Mouse (Mus musculus) thymus, adult 2 months (tissue): ENCODE measurements at regions not wholly inside any gene's neighbourhood (a gene's known extent, or its start where the extent isn't known, plus 50 kb on each side); places are given as distances from the start of the nearest gene placed in this dataset.

Experiments used
- DNase-seq: peaks from one replicate; pipeline ENCODE4 v3.0.0; 2021
- H3K27ac ChIP-seq: fragments of 200-500 bp; 2 replicates; pipeline ENCODE4 v1.5.1; 2012; ENCODE audit warnings: low read length, control low read depth; ENCODE audit not compliant: control insufficient read depth, insufficient read depth
- H3K27me3 ChIP-seq: fragments of 200-500 bp; 2 replicates; pipeline ENCODE4 v1.6.1; 2012; ENCODE audit warnings: mild to moderate bottlenecking, low read length, moderate library complexity, mixed read lengths; ENCODE audit not compliant: control insufficient read depth, insufficient read depth
- H3K36me3 ChIP-seq: fragments of 200-500 bp; 2 replicates; pipeline ENCODE4 v1.6.1; 2012; ENCODE audit warnings: mild to moderate bottlenecking, low read length, moderate library complexity; ENCODE audit not compliant: control insufficient read depth, insufficient read depth
- H3K4me1 ChIP-seq: fragments of 200-500 bp; replicated peaks from 2 replicates; pipeline ENCODE4 v1.6.1; 2012; ENCODE audit warnings: low read length; ENCODE audit not compliant: control insufficient read depth, insufficient read depth
- H3K4me3 ChIP-seq: fragments of 200-500 bp; 2 replicates; pipeline ENCODE4 v1.5.1; 2012; ENCODE audit warnings: mild to moderate bottlenecking, low read length, control low read depth, moderate library complexity; ENCODE audit not compliant: control insufficient read depth, insufficient read depth
- CTCF ChIP-seq: fragments of 200-500 bp; IDR thresholded peaks from 2 replicates; pipeline ENCODE4 v1.5.1; 2012; ENCODE audit warnings: mild to moderate bottlenecking, control low read depth, low read length, moderate library complexity, borderline replicate concordance; ENCODE audit not compliant: control insufficient read depth, poor library complexity, insufficient read depth; ENCODE audit errors: extremely low read depth
- POLR2A ChIP-seq: fragments of 200-500 bp; IDR thresholded peaks from 2 replicates; pipeline ENCODE4 v1.6.1; 2012; ENCODE audit warnings: mild to moderate bottlenecking, low read length, control low read depth, moderate library complexity; ENCODE audit not compliant: control insufficient read depth, poor library complexity, insufficient read depth; ENCODE audit errors: extremely low read depth
- WGBS: fragments of 180-500 bp; shearing (Covaris S2); methylation state at CpG from one replicate; pipeline ENCODE4 v1.1.7; 2018; 5-methylcytosine and 5-hydroxymethylcytosine counted together

DNA sequence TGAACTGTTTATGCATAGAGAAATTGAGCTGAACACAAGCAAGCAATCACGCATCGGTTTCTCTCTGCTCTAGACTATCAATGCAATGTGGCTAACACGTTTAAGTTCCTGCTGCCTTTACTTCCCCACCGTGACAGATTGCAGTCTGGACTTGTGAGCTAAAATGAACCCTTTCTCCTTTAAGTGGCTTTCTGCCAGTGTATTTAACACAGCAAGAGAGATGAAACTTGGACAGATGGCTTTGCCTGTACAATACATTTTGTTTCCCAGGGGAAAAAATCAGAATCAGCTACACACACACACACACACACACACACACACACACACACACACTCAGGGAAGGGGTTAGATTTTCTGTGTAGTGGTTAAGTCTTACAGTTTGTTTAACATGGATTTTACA is 206.8 kb downstream of the Sp3 start:
- no peak for DNase-seq
- H3K4me1 ChIP-seq: no peaks in the 10 kb centered on the region
- H3K27ac ChIP-seq: no peak overlapping the region
- no peaks in the 10 kb centered on the region for H3K27me3 ChIP-seq
- H3K36me3 ChIP-seq: no peaks in the 10 kb centered on the region
- no peak for TF ChIP-seq CTCF
- TF ChIP-seq POLR2A: no peak
- H3K4me3 ChIP-seq: no peak overlapping the region
- 96% methylated on average over 4 of the region's 4 CpGs for WGBS

DNA sequence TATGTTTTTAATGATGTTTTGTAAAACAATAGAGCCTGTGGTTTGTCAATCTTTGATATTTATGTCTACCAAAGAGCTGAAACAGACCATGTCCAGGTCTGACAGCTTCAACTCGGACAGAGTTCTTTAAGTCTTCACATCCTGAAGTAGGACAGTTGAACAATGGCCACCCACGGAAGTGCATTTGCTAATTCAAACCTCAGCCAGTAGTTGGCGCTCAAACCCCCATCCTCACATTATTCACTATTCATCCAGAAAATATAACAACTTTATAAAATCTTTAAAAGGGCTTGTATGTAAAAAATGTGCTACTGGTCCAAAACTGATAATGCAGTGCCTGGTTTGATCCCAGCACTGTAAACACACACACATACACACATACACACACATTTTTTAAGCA is 202.9 kb downstream of the Sp3 start:
- WGBS: 57% methylated on average over 3 of the region's 3 CpGs
- peak; percentile 46 for DNase-seq
- TF ChIP-seq POLR2A (no peak), CTCF (no peak)
- no peak overlapping the region for H3K4me3 ChIP-seq
- H3K27me3 ChIP-seq: no peaks in the 10 kb centered on the region
- H3K36me3 ChIP-seq: no peaks in the 10 kb centered on the region
- H3K4me1 ChIP-seq: no peaks in the 10 kb centered on the region
- no peak overlapping the region for H3K27ac ChIP-seq

DNA sequence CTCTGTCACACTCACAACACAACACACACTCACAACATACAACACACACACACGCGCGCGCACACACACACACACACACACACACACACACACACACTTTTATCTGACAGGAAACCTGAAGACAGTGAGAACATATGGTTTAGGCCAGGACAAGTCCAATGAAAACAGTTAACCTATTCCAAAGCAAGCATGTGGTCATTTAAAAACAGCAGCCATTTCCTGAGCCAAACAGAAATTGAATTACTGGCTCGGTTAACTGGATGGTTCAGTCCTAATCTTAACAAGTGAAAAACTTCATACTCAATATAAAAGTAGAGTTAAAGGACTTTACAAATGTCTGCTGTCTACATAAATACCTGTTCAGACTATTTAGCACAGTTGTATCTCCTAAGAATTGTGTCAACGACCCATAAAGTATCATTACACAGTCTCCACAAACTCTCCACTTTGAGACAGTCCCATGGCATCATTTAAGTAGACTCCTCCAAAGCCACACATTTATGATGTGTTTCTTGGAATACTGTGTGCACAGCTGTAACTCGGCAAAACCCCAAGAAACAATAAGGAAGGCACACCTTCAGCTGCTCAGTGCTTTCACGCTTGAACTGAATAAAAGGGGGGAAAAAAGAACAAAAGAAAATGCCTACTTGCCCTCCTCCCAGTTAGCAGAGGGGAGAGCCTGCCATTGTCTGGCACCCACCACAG is 202.3 kb downstream of the Sp3 start:
- WGBS: 93% methylated on average over 8 of the region's 8 CpGs
- Histone ChIP-seq H3K4me1 (no peaks in the 10 kb centered on the region), H3K27me3 (no peaks in the 10 kb centered on the region), H3K27ac (no peak overlapping the region), H3K4me3 (no peak overlapping the region), H3K36me3 (no peaks in the 10 kb centered on the region)
- no peak for TF ChIP-seq POLR2A
- TF ChIP-seq CTCF: no peak
- DNase-seq: no peak

DNA sequence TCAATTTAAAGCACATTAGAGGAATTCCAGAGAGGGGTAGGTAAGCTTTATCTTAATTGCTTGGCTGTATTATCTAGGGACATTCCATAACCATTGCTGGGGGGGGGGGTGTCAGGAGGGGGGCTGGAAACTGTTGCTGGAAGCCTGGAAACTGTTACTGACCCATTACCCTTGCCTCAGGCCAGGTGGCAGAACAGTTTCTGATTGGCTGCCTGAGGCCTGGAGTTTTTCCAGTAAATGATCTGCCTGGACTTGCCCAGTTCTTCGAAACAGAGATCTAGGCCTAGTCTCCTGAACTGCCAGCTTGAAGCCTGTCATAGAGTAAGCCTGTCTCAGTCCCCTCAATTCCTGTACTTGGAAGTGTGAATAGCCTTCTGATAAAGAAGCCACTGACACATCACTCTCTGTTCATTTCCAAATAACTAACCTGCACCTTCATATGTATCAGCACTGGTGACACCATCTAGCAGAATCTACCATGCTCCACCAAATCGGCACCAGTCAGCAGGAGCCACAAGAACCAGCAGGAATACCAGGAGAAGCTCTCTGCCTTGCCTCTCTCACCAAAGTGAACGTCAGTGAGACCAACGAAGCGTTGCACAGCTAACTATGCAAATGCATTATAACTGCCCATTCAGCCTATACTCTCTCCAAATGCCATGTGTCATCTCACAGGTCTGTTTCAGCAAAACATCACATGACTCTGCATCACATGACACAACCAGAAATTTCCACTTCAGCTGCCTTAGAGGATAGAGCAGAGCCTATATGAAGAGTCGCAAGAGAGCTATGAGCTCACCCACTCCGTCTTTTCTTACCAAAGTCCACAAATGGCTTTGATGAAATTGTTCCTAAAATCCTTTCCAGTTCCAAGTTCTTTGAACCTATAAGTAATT is 200.7 kb downstream of the Sp3 start:
- Histone ChIP-seq H3K27me3 (no peaks in the 10 kb centered on the region), H3K36me3 (no peaks in the 10 kb centered on the region), H3K4me3 (no peak overlapping the region), H3K4me1 (no peaks in the 10 kb centered on the region), H3K27ac (no peak overlapping the region)
- DNase-seq: no peak
- TF ChIP-seq CTCF (no peak), POLR2A (no peak)
- 97% methylated on average over 7 of the region's 7 CpGs for WGBS

DNA sequence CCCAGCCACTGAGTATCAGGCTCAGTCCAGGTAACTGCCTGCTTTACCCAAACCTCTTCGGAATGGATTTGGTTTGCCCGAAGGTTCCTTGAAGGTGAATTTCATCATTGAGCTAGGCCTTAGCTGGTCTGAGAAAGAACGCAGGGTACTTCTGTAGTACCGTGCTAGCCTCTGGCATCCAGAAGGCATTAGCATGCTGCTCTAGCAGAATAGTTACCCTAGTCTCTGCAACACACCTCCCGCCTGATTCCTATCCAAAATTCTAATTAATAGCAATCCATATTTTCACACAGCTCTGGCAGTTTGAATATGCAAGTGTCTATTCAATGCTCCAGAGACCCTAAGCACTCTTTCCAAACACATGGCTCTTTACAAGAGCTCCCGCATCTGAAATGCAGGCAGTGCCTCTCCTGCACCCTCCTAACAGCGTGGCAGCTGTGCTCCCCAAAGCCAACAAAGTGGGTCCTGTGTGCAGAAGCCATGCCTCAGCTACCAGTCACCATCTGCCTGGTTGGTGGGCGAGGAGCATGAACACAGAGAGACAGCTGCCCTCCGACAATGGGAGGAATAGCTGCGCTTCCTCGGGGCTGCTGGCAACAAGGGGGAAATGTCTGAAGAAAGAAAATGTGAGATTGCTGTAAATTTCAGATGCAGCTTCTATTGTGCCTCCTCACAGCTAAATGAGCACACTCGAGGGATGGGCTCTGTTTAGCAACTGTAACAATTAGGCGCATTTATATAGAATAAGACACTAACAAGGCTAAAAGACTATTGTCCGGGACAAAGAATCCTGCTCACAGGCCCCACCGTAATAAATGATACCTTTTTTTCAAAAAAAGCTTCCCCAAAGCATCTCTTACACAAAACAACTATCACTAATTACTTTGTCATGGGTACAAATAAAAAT is 198.6 kb downstream of the Sp3 start:
- no peaks in the 10 kb centered on the region for H3K27me3 ChIP-seq
- H3K27ac ChIP-seq: no peak overlapping the region
- DNase-seq: no peak
- 96% methylated on average over 15 of the region's 15 CpGs for WGBS
- no peaks in the 10 kb centered on the region for H3K36me3 ChIP-seq
- no peak overlapping the region for H3K4me3 ChIP-seq
- H3K4me1 ChIP-seq: no peaks in the 10 kb centered on the region
- TF ChIP-seq CTCF: no peak

DNA sequence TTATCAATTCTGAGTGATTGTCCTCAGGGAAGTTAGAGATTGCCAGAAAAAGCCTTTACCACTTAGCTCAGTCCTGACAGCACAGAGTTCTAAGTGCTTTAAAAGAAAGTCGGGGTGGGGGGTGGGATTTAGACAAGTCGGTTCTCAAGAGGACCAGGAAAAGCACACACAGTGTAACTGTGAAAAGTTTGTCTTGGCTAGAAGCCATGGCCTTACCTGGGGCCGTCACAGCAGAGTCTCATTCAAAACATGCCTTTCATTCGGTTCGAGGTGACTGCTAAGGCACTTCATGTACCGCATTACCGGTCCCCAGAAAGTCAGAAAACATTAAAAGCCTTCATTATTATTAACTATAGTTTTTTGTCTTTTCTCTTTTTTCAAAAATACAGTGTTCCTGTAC is 197.9 kb downstream of the Sp3 start:
- no peak for DNase-seq
- Histone ChIP-seq H3K27me3 (no peaks in the 10 kb centered on the region), H3K4me3 (no peak overlapping the region), H3K27ac (no peak overlapping the region), H3K4me1 (no peaks in the 10 kb centered on the region), H3K36me3 (no peaks in the 10 kb centered on the region)
- TF ChIP-seq CTCF (no peak), POLR2A (no peak)
- WGBS: 90% methylated on average over 7 of the region's 7 CpGs
